Mouse (Mus musculus) liver, embryonic 14.5 days (tissue): ENCODE data around the gene R3hdm2.

Source experiments
- CTCF ChIP-seq: IDR thresholded peaks from 2 replicates; pipeline ENCODE4 v1.5.1; 2016; ENCODE audit warnings: antibody characterized with exemption, low read depth, control low read depth
- EP300 ChIP-seq: IDR thresholded peaks from 2 replicates; pipeline ENCODE4 v1.6.1; 2016; ENCODE audit warnings: antibody characterized with exemption, low read depth

- TF ChIP-seq CTCF, result no peak
- TF ChIP-seq EP300, result no peak
Observed at GRCm38 (mm10) chr10:127360714-127361113, 19.4 kb upstream of the R3hdm2 start.
